Mouse (Mus musculus) stomach, postnatal 0 days (tissue): ENCODE measurements around the gene Sult1b1.

Experiments
- CTCF ChIP-seq: IDR thresholded peaks from 2 replicates; pipeline ENCODE4 v1.5.1; 2016; ENCODE audit warnings: antibody characterized with exemption, low read depth, mild to moderate bottlenecking, moderate library complexity
- EP300 ChIP-seq: optimal IDR thresholded peaks from 2 replicates; pipeline ENCODE3; 2016; ENCODE audit warnings: antibody characterized with exemption

DNA sequence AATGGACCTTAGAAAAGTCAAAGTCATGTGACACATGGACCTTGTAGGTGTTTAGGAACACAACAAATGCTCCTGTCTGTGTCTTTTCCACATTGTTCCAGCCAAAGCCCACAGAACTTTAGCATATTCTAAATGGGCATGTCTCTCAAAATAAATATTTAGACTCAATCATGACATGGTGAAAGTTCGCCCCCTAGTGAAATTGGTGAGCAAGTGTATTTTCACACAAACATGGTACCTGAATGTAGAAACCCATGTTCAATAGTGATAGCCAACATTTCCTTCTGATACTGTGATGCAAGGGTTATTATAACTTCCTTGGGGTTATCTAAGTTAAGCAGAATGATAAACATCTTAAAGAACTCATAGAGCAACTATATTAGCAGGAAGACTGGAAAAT is 12.9 kb upstream of the Sult1b1 start:
- no peak for TF ChIP-seq EP300
- TF ChIP-seq CTCF: peak; percentile 54
